Mouse (Mus musculus) forelimb bud, embryonic 11.5 days (tissue): ENCODE measurements at regions not wholly inside any gene's neighbourhood (a gene's known extent, or its start where the extent isn't known, plus 50 kb on each side); places are given as distances from the start of the nearest gene placed in this dataset.

Source experiments
- DNase-seq: peaks from one replicate; pipeline ENCODE4 v3.0.0-alpha.2; 2012; ENCODE audit warnings: low read depth, low spot score

- no peak for DNase-seq
These were observed 374.0 kb upstream of the Trib2 start for GRCm38 (mm10) chr12:16190706-16191105.

- no peak for DNase-seq
These were observed 372.7 kb upstream of the Trib2 start for GRCm38 (mm10) chr12:16189441-16189840.

GRCm38 (mm10) chr12:16185976-16186515 lies 369.3 kb upstream of the Trib2 start:
- no peak for DNase-seq

- DNase-seq: peak; percentile 35
These were observed 368.8 kb upstream of the Trib2 start for GRCm38 (mm10) chr12:16185431-16185923.

GRCm38 (mm10) chr12:16183055-16183454 lies 366.3 kb upstream of the Trib2 start:
- DNase-seq: no peak

- no peak for DNase-seq
These were observed 364.9 kb upstream of the Trib2 start for GRCm38 (mm10) chr12:16181599-16181998.

- no peak for DNase-seq
These were observed 363.2 kb upstream of the Trib2 start for GRCm38 (mm10) chr12:16179897-16180296.

GRCm38 (mm10) chr12:16176326-16176725 lies 359.6 kb upstream of the Trib2 start:
- no peak for DNase-seq

- DNase-seq: no peak
These were observed 355.5 kb upstream of the Trib2 start for GRCm38 (mm10) chr12:16172176-16172575.

GRCm38 (mm10) chr12:16171636-16172035 lies 354.9 kb upstream of the Trib2 start:
- no peak for DNase-seq

GRCm38 (mm10) chr12:16169781-16170535 lies 353.2 kb upstream of the Trib2 start:
- no peak for DNase-seq

- DNase-seq: no peak
These were observed 351.1 kb upstream of the Trib2 start for GRCm38 (mm10) chr12:16167793-16168343.

- no peak for DNase-seq
These were observed 348.4 kb upstream of the Trib2 start for GRCm38 (mm10) chr12:16165126-16165525.

GRCm38 (mm10) chr12:16161947-16162346 lies 345.2 kb upstream of the Trib2 start:
- DNase-seq: no peak

GRCm38 (mm10) chr12:16157896-16158295 lies 341.2 kb upstream of the Trib2 start:
- no peak for DNase-seq

GRCm38 (mm10) chr12:16155791-16156558 lies 339.3 kb upstream of the Trib2 start:
- DNase-seq: no peak

GRCm38 (mm10) chr12:16154256-16154655 lies 337.5 kb upstream of the Trib2 start:
- DNase-seq: no peak

GRCm38 (mm10) chr12:16152108-16152507 lies 335.4 kb upstream of the Trib2 start:
- DNase-seq: no peak

GRCm38 (mm10) chr12:16151170-16151702 lies 334.5 kb upstream of the Trib2 start:
- no peak for DNase-seq

- no peak for DNase-seq
These were observed 330.2 kb upstream of the Trib2 start for GRCm38 (mm10) chr12:16146919-16147318.

GRCm38 (mm10) chr12:16145621-16146020 lies 328.9 kb upstream of the Trib2 start:
- DNase-seq: no peak

GRCm38 (mm10) chr12:16141193-16141592 lies 324.5 kb upstream of the Trib2 start:
- DNase-seq: no peak
